Mouse (Mus musculus) heart, embryonic 12.5 days (tissue): ENCODE data around the gene Sprr2a3. TPM values are rescaled to one million over a fixed set of nuclear protein-coding genes. Genes with fewer than 3 reads are reported as not detected.
"Not testable (repeated sequence)": the region's sequence is repeated elsewhere in the genome, so short reads cannot be mapped to it uniquely, and the experiment has no call there.

ENCODE experiments used
- ATAC-seq: fragments of 200-750 bp; cut with Nextera tagmentation; 2 replicates; pipeline ENCODE4 v1.8.0; 2017; ENCODE audit warnings: moderate TSS enrichment, moderate library complexity; ENCODE audit not compliant: insufficient number of reproducible peaks, low FRiP score
- H3K27ac ChIP-seq: fragments of 300-500 bp; sonication (generic); 2 replicates; pipeline ENCODE4 v1.5.1; 2016; ENCODE audit warnings: mild to moderate bottlenecking, moderate library complexity; ENCODE audit not compliant: poor library complexity, severe bottlenecking
- H3K27me3 ChIP-seq: fragments of 300-500 bp; sonication (generic); replicated peaks from 2 replicates; pipeline ENCODE4 v1.6.1; 2016; ENCODE audit warnings: mild to moderate bottlenecking, moderate library complexity
- H3K36me3 ChIP-seq: fragments of 300-500 bp; sonication (generic); 2 replicates; pipeline ENCODE4 v1.6.1; 2016; ENCODE audit warnings: mild to moderate bottlenecking, moderate library complexity
- H3K4me1 ChIP-seq: fragments of 300-500 bp; sonication (generic); replicated peaks from 2 replicates; pipeline ENCODE4 v1.6.1; 2016; ENCODE audit warnings: mild to moderate bottlenecking
- H3K4me2 ChIP-seq: fragments of 300-500 bp; sonication (generic); 2 replicates; pipeline ENCODE4 v1.6.1; 2016; ENCODE audit warnings: mild to moderate bottlenecking, moderate library complexity
- H3K4me3 ChIP-seq: fragments of 300-500 bp; sonication (generic); 2 replicates; pipeline ENCODE4 v1.5.1; 2016; ENCODE audit warnings: mild to moderate bottlenecking
- H3K9ac ChIP-seq: fragments of 300-500 bp; sonication (generic); 2 replicates; pipeline ENCODE4 v1.6.1; 2016; ENCODE audit warnings: mild to moderate bottlenecking, moderate library complexity
- H3K9me3 ChIP-seq: fragments of 300-500 bp; sonication (generic); replicated peaks from 2 replicates; pipeline ENCODE4 v1.6.1; 2016; ENCODE audit warnings: mild to moderate bottlenecking, moderate library complexity
- WGBS: fragments of 180-500 bp; shearing (Covaris S2); methylation state at CpG from one replicate; pipeline ENCODE4 v1.1.7; 2016; 5-methylcytosine and 5-hydroxymethylcytosine counted together
- polyA plus RNA-seq: library from polyadenylated mRNA; unstranded; fragments of >200 nt; fragmentation: Nextera tagmentation; extraction: Ambion mirVana; gene quantifications from 2 replicates; pipeline ENCODE4 v1.2.1, GENCODE M21; 2016

Sprr2a3 gene
- not detected in 2 replicates for polyA plus RNA-seq

DNA sequence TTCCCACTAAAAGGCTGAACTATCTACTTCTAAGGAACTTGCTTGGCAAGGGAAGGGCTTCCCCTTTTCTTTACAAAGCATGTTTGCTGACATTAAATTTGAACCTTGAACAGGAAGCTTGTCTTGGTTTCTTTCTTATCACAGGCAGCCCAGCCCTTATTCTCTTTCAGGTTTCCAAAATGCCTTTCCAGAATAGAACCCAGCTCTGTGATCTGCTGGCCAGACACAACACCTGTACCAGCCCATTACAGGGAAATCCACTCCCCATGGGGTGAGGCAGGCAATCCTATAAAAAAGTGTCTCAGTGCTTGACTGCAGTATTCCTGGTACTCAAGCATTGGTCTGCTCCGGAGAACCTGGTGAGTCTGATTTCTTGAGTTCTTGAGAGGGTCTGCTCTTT, at the start of gene Sprr2a3:
Gene Sprr2a3 (plus strand): TSS at position 317 of the 400 bp plus-strand sequence.
- H3K36me3 ChIP-seq, H3K9me3 ChIP-seq, H3K27me3 ChIP-seq, H3K4me2 ChIP-seq, ATAC-seq, H3K4me3 ChIP-seq, H3K9ac ChIP-seq, H3K27ac ChIP-seq, H3K4me1 ChIP-seq: not testable (repeated sequence)
- 87% methylated on average over 1 of the region's 1 CpGs for WGBS

- not testable (repeated sequence) for H3K4me3 ChIP-seq, H3K27ac ChIP-seq, H3K36me3 ChIP-seq, H3K27me3 ChIP-seq, H3K4me1 ChIP-seq, H3K4me2 ChIP-seq, H3K9ac ChIP-seq, H3K9me3 ChIP-seq
- no CpG with 5 or more reads among the region's 5 CpGs for WGBS
- peak; percentile 49; the same call in 1 of the 2 replicates for ATAC-seq
These were observed 48.6 kb upstream of the Sprr2a3 start for GRCm38 (mm10) chr3:92236463-92237189.

DNA sequence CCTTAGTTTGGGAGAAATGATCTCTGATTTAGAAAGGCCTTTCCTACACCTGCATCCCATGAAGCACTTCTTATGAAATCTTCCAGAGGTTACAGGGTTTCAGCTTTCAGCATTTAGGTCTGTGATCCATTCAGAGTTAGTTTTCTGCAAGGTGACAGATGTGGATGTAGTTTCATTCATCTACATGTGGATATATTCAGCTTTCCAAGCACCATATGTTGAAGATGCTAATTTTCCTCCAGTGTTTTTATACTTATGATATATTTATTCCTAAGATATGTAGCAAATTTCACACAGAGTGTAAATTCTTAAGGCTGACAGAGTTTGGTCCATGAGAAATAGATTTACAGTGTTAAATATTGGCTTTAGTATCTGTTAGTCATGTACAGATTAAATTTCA, 46.5 kb upstream of the Sprr2a3 start:
- H3K9me3 ChIP-seq, H3K9ac ChIP-seq, ATAC-seq, H3K36me3 ChIP-seq, H3K4me2 ChIP-seq, H3K27ac ChIP-seq, H3K4me3 ChIP-seq, H3K4me1 ChIP-seq, H3K27me3 ChIP-seq: not testable (repeated sequence)

DNA sequence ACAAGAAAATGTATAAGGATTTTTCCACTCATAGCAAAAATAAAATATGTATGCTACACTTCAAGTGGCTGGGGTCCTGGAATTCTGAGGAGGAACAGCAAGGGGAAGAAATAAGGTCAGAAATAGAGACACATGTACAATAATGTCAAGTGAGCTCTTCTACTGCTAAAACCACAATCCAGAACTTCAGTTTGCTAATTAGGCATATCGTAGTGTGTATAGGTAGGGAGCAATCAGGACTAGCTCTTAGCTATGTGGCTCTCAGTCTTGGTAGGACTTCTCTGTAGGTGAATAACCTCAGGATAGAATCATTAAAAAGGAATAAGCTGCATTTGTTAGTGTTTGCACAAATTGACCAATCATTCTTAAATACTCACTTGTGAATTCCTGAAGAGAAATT, 46.0 kb upstream of the Sprr2a3 start:
- H3K4me1 ChIP-seq, H3K27me3 ChIP-seq, H3K4me3 ChIP-seq, H3K27ac ChIP-seq, H3K9ac ChIP-seq, H3K9me3 ChIP-seq, ATAC-seq, H3K36me3 ChIP-seq, H3K4me2 ChIP-seq: not testable (repeated sequence)
- no CpG with 5 or more reads among the region's 1 CpGs for WGBS

GRCm38 (mm10) chr3:92244833-92245232, 40.4 kb upstream of the Sprr2a3 start:
- not testable (repeated sequence) for H3K36me3 ChIP-seq, H3K4me1 ChIP-seq, H3K27me3 ChIP-seq, H3K4me2 ChIP-seq, H3K9me3 ChIP-seq, H3K27ac ChIP-seq, H3K4me3 ChIP-seq, H3K9ac ChIP-seq, ATAC-seq

GRCm38 (mm10) chr3:92246245-92246644, 39.0 kb upstream of the Sprr2a3 start:
- H3K27ac ChIP-seq, H3K9ac ChIP-seq, H3K27me3 ChIP-seq, H3K36me3 ChIP-seq, H3K9me3 ChIP-seq, H3K4me1 ChIP-seq, H3K4me3 ChIP-seq, H3K4me2 ChIP-seq: not testable (repeated sequence)
- peak; percentile 51 for ATAC-seq
- no CpG with 5 or more reads among the region's 10 CpGs for WGBS

GRCm38 (mm10) chr3:92248494-92248893, 36.7 kb upstream of the Sprr2a3 start:
- not testable (repeated sequence) for H3K4me1 ChIP-seq, H3K27ac ChIP-seq, H3K9ac ChIP-seq, ATAC-seq, H3K27me3 ChIP-seq, H3K36me3 ChIP-seq, H3K9me3 ChIP-seq, H3K4me3 ChIP-seq, H3K4me2 ChIP-seq

DNA sequence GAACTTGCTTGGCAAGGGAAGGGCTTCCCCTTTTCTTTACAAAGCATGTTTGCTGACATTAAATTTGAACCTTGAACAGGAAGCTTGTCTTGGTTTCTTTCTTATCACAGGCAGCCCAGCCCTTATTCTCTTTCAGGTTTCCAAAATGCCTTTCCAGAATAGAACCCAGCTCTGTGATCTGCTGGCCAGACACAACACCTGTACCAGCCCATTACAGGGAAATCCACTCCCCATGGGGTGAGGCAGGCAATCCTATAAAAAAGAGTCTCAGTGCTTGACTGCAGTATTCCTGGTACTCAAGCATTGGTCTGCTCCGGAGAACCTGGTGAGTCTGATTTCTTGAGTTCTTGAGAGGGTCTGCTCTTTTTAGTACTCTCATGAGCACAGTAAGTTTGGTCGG, 34.8 kb upstream of the Sprr2a3 start:
- not testable (repeated sequence) for H3K4me2 ChIP-seq, H3K4me1 ChIP-seq, H3K9ac ChIP-seq, H3K4me3 ChIP-seq, H3K36me3 ChIP-seq, H3K27ac ChIP-seq, ATAC-seq, H3K9me3 ChIP-seq, H3K27me3 ChIP-seq
- WGBS, result 79% methylated on average over 1 of the region's 2 CpGs

DNA sequence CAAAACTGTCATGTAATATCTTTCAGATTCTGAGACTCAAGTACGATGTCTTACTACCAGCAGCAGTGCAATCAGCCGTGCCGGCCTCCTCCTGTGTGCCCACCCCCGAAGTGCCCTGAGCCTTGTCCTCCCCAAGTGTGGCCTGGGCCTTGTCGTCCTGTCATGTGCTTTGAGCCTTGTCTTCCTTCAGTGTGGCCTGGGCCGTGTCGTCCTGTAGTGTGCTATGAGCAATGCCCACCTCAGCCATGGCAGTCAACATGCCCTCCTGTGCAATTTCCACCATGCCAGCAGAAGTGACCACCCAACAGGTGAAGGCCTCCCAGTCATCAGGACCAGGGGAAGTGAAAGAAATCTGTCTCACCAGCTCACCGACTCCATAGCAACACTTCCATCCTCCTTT, 31.4 kb upstream of the Sprr2a3 start:
- H3K36me3 ChIP-seq, H3K4me3 ChIP-seq, H3K4me1 ChIP-seq, H3K4me2 ChIP-seq, H3K27ac ChIP-seq, H3K9me3 ChIP-seq, H3K27me3 ChIP-seq, H3K9ac ChIP-seq: not testable (repeated sequence)
- no CpG with 5 or more reads among the region's 8 CpGs for WGBS
- peak; percentile 54; the same call in 1 of the 2 replicates for ATAC-seq

GRCm38 (mm10) chr3:92258526-92258925, 26.7 kb upstream of the Sprr2a3 start:
- not testable (repeated sequence) for H3K9ac ChIP-seq, H3K27me3 ChIP-seq, H3K4me2 ChIP-seq, H3K4me3 ChIP-seq, H3K4me1 ChIP-seq, H3K36me3 ChIP-seq, H3K9me3 ChIP-seq, H3K27ac ChIP-seq
- ATAC-seq, result peak; percentile 57

- not testable (repeated sequence) for H3K4me3 ChIP-seq, H3K27me3 ChIP-seq, H3K4me2 ChIP-seq, H3K36me3 ChIP-seq, H3K9me3 ChIP-seq, H3K4me1 ChIP-seq, H3K27ac ChIP-seq, H3K9ac ChIP-seq
- WGBS, result no CpG with 5 or more reads among the region's 2 CpGs
- ATAC-seq, result 0 out of 2 replicates have a peak, but pooled peaks have one; percentile 29
These were observed 21.8 kb upstream of the Sprr2a3 start for GRCm38 (mm10) chr3:92263462-92263861.

DNA sequence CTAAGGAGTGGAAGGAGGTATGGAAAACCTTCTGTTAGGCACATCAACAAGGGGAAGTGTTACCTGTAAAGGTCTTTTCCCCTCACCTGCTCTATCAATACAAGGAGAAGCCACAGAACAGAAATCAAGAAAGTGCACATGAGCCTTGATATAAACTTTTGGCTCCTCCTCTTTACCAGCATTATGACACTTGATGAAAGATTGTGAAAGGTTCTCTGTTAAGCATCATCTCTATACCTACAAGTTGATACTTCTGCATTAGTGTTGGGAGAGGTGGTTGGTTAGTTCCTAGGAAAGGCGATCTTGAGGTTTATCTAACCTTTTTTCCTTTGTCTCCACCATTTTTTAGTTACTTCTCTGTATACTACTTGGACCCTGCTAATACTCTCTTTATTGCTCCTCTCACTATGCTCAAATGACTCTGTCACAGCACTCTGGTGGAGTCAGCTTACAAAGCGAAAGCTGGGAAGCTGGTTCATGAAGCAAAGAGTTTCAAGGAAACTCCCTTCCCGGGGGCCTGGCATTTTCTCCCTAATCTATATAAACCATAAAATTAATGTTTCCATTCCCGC, 13.7 kb upstream of the Sprr2a3 start:
- 0 out of 2 replicates have a peak, but pooled peaks have one; percentile 37 for ATAC-seq
- H3K36me3 ChIP-seq, H3K27me3 ChIP-seq, H3K27ac ChIP-seq, H3K9ac ChIP-seq, H3K4me2 ChIP-seq, H3K4me1 ChIP-seq, H3K4me3 ChIP-seq, H3K9me3 ChIP-seq: not testable (repeated sequence)
- no CpG with 5 or more reads among the region's 4 CpGs for WGBS
